Mouse (Mus musculus): ENCODE results near the gene Zfp711.
A peak's percentile ranks its signal among the peaks of the same experiment; 100 is the strongest.

Zfp711 gene

GRCm38 (mm10) chrX:112600511-112601305 lies at the start of gene Zfp711:
Gene Zfp711, plus strand, starts transcription at chrX:112600526.
- peak; percentile 12 to 50 for DNase-seq

- DNase-seq, result no peak
Measured at GRCm38 (mm10) chrX:112567716-112568115, 32.6 kb upstream of the Zfp711 start.

- peak; percentile 1 to 7 for DNase-seq
Measured at GRCm38 (mm10) chrX:112601306-112602120, 1.2 kb downstream of the Zfp711 start.

- DNase-seq, result no peak
Measured at GRCm38 (mm10) chrX:112675525-112675924, 75.2 kb downstream of the Zfp711 start.

GRCm38 (mm10) chrX:112680605-112681004 lies 80.3 kb downstream of the Zfp711 start:
- no peak for DNase-seq

Data from thymus, postnatal 36 days (tissue).